Mouse (Mus musculus): Measurements from ENCODE around the gene Dnaaf5. TPM values are rescaled to one million over a fixed set of nuclear protein-coding genes. Genes with fewer than 3 reads are reported as not detected.

Dnaaf5 gene
- 10 to 100 TPM in 1 of 2 experiments, 1 to 10 TPM in 1; 9.3 to 14.7 TPM for polyA plus RNA-seq (2017; shearing (Covaris generic))

DNA sequence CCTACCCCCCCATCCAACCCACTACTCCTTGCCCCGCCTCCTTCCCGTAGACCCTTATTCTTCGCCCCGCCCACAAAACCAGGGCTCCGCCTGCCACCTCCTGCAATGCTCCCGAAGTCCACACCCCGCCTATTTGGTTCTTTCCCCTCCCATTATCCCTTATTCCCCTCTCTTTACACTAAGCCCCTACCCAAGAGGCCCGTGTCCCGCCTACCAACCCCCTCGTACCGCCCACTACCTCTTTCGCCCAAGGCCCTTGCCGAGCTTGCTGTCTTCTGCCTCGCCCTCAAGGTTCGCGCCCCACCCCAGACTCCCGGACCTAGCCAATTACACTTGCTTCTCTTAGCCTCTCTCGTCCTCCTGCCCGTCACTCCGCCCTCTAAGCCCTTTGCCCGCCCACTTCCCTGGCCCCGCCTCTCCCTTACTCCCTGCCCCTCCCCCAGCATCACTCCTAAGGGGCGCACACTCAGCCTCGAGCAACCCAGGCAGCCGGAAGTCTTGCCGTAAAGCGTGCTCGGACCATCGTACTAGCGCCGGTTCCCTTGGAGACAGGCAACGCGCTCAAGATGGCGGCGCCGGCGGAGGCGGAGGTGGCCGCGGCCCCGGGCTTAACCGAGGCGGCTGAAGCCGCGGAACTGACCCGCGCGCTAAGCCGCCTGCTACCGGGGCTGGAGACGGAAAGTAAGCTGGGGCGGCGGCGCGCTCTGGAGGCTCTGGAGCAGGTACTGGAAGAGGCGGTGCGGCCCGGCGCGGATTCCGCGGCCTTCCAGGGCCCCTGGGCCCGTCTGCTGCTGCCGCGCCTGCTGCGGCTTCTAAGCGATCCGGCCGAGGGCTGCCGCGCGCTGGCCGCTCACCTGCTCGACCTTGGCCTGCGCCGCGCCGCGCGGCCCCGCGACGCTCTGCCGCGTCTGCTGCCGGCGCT lies at the start of gene Dnaaf5, which contains the start of gene Prkar1b:
Gene Dnaaf5 (plus strand): TSS at position 543 of the 922 bp plus-strand sequence.
Gene Prkar1b (minus strand): TSS at position 321 of the 922 bp plus-strand sequence.
- peak; percentile 95 for ATAC-seq

DNA sequence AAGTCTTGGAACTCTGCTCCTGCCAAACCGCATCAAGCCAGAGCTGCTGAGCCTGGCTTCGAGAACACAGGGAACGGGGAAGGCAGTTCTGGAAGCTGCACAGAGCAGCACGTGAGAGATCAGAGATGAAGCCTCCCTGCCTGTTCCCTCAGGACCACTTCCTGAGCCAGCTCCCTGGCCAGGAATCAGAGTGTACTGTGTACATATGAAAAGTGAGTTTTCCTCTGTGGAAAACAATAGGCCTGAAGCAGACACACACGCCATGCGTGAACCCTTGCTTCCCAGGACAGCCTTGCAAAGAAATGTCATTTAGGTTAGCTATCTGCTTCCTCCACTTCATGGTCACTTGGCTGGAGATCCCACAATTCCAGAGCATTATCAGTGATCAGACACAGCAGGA lies 48.2 kb upstream of the Dnaaf5 start:
- no peak for ATAC-seq

GRCm38 (mm10) chr5:139107815-139108214 lies 42.2 kb upstream of the Dnaaf5 start:
- no peak for ATAC-seq

DNA sequence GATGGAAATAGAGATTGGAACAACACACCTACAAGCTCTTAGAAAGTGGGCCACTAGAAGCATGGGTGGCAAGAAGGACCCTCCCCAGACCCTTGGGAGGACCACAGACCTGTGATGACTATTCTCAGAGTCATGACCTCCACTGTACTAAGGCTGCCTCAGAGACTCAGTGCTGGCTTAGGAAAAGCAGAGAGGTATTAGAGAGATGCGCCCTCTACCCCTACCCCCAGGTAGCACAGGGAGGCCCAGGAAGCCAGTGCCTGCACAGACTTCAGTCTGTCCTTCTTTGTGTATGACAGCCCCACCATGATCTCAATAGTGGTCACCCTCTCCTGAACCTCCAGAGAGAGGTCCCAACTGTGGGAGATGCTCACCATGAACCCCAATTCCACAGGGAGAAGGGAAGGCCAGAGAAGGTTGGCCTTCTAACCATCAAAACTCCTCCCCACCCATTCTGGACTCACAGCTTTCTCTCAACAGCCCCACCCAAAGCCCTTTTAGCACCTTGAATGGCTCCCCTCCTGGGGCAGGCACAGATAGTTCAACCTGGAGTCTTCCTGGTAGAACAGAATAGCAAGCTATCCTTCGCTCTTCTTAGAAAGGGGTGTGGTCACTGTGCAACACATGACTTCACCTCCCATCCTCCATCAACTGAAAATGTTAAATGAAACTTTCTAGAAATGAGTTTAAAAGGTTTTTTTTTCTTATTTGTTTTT lies 39.7 kb upstream of the Dnaaf5 start:
- ATAC-seq, result no peak

DNA sequence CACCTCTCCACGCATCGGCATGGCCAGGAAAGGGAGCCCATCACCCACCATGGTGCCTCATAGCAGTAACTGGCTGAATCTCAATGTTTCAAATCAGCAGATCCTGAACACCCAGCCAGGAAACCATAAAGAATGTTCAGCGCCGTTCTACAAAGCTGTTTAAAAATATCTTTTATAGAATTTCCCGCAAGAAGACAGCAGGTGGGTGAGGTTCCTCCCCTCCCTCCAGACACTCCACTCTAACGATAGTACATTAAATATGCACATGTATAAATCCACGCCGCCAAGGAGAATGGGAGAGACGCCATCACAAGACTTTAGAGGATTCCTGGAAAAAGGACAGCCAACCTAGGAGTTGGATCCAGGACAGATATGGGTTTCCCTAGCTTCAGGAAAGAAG lies 38.0 kb upstream of the Dnaaf5 start:
- no peak for ATAC-seq

DNA sequence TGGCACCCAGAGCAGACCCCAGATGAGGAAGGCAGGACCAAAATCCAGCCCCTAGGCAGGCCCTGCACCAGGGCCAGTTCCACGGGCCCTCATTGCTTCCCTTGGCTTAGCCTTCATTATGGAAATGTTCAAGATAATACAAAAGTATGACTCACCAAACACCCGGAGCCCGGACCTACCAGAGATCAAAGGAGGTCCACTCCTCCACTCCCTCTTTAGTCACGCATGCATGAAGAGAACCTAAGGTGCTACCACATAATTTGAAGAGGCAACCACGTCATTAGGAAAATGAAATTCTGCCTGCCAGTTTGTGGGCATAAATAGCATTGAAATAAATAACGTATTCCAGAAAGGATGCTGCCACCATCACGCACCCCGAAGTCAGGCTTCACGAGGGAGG lies 37.6 kb upstream of the Dnaaf5 start:
- no peak for ATAC-seq

DNA sequence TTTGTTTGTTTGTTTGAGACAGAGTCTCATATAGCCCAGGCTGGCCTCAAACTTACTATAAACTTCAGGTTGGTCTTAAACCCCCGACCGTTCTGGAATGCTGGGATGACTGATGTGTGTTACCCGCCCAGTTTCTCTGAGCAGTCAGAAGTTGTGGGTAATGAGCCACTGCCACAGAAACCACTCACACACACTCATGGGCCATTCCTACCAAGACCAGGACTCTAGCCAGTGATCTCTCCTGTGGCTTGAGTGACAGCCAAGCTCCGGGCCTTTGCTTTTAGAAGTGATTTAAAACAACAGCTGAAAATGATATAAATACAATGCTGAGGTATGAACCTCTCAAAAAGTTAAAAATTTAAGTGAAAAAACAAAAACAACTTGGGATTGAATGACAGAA lies 35.1 kb upstream of the Dnaaf5 start:
- no peak for ATAC-seq

GRCm38 (mm10) chr5:139115507-139115906 lies 34.5 kb upstream of the Dnaaf5 start:
- no peak for ATAC-seq

DNA sequence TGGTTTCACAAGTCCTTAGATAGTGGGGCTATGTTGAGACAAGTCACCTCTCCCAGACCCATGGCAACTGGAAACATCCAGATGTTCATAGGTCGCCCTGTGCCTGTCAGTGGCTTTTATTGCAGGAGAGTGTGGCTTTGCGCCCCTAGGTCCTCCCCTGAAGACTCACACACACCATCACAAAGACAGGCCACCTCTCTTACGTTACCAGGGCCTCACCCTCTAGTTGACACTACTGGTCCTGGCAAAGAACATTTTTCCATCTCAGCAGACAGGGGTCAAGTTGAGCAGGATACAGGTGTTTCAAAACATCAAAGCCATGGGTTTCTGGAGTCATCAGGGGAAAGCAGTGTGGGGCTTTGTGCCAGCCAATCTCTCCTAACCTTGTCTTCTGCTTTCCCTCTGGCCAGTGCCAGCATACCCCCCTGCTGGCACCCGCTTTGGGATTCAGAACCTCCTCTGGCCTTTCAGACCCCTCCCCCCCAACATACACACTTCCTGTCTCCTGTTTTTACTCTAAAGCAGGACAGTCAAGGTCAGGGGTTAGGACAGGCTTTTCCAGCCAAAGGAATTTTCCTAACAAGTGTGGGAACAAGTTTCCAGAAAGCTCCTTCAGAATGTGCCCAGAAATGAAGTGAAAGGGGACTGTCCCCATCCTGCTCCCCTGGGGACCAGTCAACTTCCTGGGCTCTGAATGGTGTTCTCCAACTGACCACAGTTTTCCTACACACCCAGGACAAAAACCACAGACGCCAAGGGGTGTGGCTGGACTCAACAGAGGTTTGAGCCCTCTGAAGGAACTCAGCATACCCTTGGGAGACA lies 31.7 kb upstream of the Dnaaf5 start:
- ATAC-seq, result no peak

GRCm38 (mm10) chr5:139118961-139119276 lies 31.1 kb upstream of the Dnaaf5 start:
- ATAC-seq, result no peak

DNA sequence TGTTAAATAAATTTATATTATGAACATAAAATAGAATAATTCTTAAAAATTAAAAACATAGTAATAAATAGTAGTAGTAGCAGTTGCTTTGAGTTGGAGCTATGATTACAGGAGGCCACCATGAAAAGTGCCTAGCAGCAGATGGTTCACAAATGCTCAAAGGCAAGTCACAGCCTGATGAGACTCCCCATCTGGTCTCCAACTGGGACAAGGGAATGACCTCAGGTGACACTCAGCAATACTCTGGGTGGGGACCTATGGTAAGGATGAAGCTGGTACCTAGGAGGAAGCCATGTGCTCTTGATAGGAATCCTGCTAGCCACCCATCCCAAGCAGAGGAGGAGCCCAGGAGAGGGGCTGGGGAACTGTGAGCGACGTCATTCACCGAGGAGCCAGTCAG lies 24.3 kb upstream of the Dnaaf5 start:
- ATAC-seq, result no peak

GRCm38 (mm10) chr5:139128476-139129065 lies 21.5 kb upstream of the Dnaaf5 start:
- ATAC-seq, result no peak

GRCm38 (mm10) chr5:139129078-139129477 lies 20.9 kb upstream of the Dnaaf5 start:
- no peak for ATAC-seq

DNA sequence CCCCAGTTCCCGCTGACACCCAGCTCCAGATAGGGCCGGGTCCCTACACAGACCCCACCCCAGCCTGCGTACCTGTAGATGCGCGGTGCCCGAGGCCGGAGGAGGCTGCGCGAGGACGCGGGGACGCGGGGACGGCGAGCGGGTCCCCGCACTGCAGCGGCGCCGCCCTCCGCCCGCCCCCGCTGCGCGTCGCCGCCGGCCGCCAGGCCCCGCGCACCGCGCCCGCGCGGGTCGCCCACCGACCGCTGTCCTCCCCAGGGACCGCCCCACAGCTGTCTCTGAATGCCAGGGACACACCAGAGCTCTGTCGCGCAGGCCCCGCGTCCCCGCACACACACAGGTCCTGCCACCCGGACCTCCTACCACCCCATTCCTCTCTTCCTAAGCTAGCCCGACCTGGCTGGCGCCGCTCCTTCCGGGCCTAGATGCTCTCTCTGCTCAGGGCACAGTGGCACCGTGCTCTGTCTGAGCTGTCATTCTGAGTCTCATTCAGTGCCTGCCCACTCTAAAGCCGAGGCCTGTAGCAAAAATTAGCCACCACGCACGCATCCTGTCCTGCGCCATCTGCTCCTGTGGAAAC lies 20.4 kb upstream of the Dnaaf5 start:
- ATAC-seq, result no peak

GRCm38 (mm10) chr5:139130351-139130750 lies 19.7 kb upstream of the Dnaaf5 start:
- no peak for ATAC-seq

DNA sequence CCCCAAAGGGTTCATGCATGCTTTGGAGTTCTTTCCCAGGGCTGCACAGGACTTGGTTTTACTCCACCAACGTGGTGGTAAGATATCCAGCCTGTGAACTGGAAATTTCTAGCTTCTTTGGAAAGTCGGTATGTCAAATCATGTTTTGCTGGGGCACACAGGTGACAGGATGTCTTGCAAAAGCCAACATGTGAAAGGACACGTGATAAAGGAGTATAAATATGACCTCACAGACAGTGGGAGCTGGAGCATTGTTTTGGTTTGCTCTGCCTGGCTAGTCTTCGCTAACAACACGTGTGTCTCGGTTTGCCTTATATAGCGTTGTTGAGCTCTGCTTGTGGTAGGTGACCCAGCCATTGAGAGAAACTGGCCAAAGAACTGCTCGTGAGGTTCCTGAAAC lies 15.5 kb upstream of the Dnaaf5 start:
- no peak for ATAC-seq

DNA sequence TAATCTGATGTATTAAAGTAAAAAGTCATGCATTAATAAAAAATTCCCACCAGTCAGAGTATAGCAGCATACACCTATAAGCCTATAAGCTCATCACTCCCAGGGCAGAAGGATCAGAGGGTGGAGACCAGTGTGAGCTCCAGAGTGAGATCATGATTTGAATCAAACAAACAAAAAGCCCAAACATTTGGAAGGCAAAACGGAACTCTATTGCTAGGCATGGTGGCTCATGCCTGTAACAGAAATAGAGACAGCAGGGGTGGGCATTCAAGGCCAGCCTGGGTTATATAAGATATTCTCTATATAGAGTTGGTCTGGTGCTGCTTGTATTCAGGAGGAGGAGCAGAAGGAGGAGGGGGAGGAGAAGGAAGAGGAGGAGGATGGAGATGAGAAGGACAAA lies 13.7 kb upstream of the Dnaaf5 start:
- no peak for ATAC-seq

DNA sequence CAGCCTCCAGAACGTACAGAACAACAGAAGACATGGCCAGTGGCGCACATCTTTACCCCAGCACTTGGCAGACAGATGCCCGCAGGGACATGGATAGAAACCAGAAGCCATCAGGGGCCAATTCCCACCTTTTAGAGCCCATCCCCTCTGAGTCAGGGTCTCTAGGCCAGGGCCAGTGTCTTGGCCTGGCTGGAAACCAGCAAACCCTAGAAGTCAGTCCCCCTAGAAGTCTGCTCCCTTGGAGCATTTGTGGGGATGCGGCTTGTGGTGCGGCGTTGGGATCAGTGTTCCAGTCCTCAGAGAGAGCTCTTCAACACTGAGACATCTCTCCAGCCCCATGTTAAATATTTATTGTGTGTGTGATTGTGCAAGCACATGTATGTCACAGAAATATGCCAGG lies 12.8 kb upstream of the Dnaaf5 start:
- ATAC-seq, result no peak

DNA sequence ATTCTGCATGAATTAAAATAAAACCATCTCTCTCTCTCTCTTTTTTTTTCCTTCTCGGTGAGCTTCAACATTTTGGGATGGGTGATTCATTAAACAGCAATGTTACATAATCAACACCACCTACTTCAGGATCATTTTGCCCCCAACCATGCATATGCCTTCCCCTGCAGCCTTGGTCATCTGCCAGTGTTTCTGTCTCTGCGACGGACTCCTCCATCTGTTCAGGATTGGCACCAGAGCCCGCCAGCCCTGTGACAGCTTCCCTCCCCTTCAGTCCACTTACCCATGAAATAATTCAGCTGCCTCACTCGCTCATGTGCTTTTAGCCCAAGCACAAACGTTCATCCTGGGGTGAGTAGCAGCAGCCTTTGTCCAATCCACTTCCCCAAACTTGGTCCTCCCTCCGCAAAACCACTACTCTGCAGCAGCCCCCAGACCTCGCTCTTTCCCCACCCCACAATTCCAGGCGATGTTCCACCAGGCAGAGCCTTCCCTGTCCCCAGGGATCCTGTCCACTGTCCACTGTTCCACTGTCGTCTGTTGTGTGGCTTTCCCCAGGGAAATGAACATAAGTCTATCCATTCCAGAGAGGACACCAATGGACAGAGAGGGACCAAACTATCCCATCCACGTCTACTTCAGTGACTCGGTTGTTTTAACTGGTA lies 11.6 kb upstream of the Dnaaf5 start:
- ATAC-seq, result no peak

GRCm38 (mm10) chr5:139138926-139139472 lies 11.0 kb upstream of the Dnaaf5 start:
- ATAC-seq, result no peak

DNA sequence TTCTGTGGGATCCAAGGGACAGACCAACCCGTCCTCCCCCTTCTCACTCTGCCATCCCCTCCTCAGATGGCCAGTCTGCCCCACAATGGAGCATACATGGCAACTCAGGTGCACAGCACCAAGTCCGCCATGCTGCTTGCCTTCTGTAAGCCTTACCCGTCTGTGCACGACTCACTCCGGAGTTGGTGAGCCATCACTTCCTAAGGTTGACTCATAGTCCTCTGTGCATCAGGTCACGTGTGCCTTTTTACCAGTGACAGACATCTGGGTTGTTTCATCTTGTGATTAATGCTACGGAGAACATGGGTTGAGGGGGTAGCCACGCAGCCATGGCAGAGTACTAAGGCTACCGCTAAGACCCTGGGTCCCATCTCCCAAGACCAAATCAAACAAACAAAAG lies 9.4 kb upstream of the Dnaaf5 start:
- no peak for ATAC-seq
